Mouse (Mus musculus) CH12.LX (cell line): ENCODE measurements around the gene Ccdc169. TPM values are rescaled to one million over a fixed set of nuclear protein-coding genes. Genes with fewer than 3 reads are reported as not detected.

ENCODE experiments used
- DNase-seq: peaks from one replicate; pipeline ENCODE4 v3.0.0-alpha.2; 2013; ENCODE audit errors: extremely low read depth
- H3K27ac ChIP-seq: 2 replicates; pipeline ENCODE4 v1.5.1; 2012; ENCODE audit warnings: low read depth, mild to moderate bottlenecking, control low read depth, moderate library complexity; ENCODE audit not compliant: insufficient read depth
- H3K27me3 ChIP-seq: replicated peaks from 2 replicates; pipeline ENCODE3; 2012; ENCODE audit warnings: inconsistent platforms
- H3K36me3 ChIP-seq, 2 experiments: replicated peaks in 1 of 2; 2 replicates each; pipeline versions ENCODE3 to v1.6.1; 2012; ENCODE audit warnings: inconsistent platforms in 1 of 2, low read length in 1 of 2, mild to moderate bottlenecking in 1 of 2, mixed read lengths in 1 of 2, moderate library complexity in 1 of 2; ENCODE audit not compliant: control insufficient read depth in 1 of 2, insufficient read depth in 1 of 2
- H3K4me1 ChIP-seq, 2 experiments: 2 replicates each; pipeline ENCODE4 v1.6.1; 2012; ENCODE audit warnings: inconsistent platforms in 1 of 2, moderate library complexity in 1 of 2; ENCODE audit not compliant: insufficient read depth in 2 of 2, control insufficient read depth in 1 of 2
- H3K4me2 ChIP-seq: 2 replicates; pipeline ENCODE4 v1.6.1; 2012; ENCODE audit warnings: low read depth, mild to moderate bottlenecking, control low read depth; ENCODE audit not compliant: poor library complexity, insufficient read depth, severe bottlenecking
- H3K4me3 ChIP-seq, 3 experiments: fragments of 150-350 bp in 1 of 3; sonication (generic) in 1 of 3; replicated peaks in 1 of 3; 2 replicates each; pipeline versions ENCODE3 to v1.5.1; 2011 to 2012; ENCODE audit warnings: low read depth in 2 of 3, low read length in 2 of 3, mild to moderate bottlenecking in 2 of 3, moderate library complexity in 2 of 3, control low read depth in 1 of 3, improper control_type of control experiment in 1 of 3, inconsistent platforms in 1 of 3, mixed read lengths in 1 of 3; ENCODE audit not compliant: poor library complexity in 1 of 3
- H3K79me2 ChIP-seq: replicated peaks from 2 replicates; pipeline ENCODE4 v1.6.1; 2012; ENCODE audit warnings: mild to moderate bottlenecking, moderate library complexity; ENCODE audit not compliant: control insufficient read depth, poor library complexity, insufficient read depth, severe bottlenecking; ENCODE audit errors: extremely low read depth
- H3K9ac ChIP-seq: 2 replicates; pipeline ENCODE4 v1.6.1; 2012; ENCODE audit warnings: low read depth, mild to moderate bottlenecking, control low read depth, moderate library complexity; ENCODE audit not compliant: insufficient read depth
- H3K9me3 ChIP-seq: replicated peaks from 2 replicates; pipeline ENCODE3; 2012; ENCODE audit warnings: low read length, inconsistent platforms, mixed read lengths
- BHLHE40 ChIP-seq: IDR thresholded peaks from 2 replicates; pipeline ENCODE4 v1.6.1; 2011; ENCODE audit warnings: mild to moderate bottlenecking, low read depth, low read length, improper control_type of control experiment
- CHD1 ChIP-seq: IDR thresholded peaks from 2 replicates; pipeline ENCODE4 v1.6.1; 2012; ENCODE audit warnings: low read depth, low read length, improper control_type of control experiment, inconsistent platforms
- ELF1 ChIP-seq: IDR thresholded peaks from 2 replicates; pipeline ENCODE4 v1.6.1; 2014; ENCODE audit warnings: low read depth, mild to moderate bottlenecking, inconsistent platforms, low read length, improper control_type of control experiment
- EP300 ChIP-seq: IDR thresholded peaks from 2 replicates; pipeline ENCODE4 v1.6.1; 2011; ENCODE audit warnings: low read length, improper control_type of control experiment
- ETS1 ChIP-seq: conservative IDR thresholded peaks from 2 replicates; pipeline ENCODE4 v1.6.1; 2012; ENCODE audit warnings: low read depth, mild to moderate bottlenecking, inconsistent platforms, low read length, improper control_type of control experiment, moderate library complexity
- HCFC1 ChIP-seq: IDR thresholded peaks from 2 replicates; pipeline ENCODE4 v1.6.1; 2012; ENCODE audit warnings: low read depth, mild to moderate bottlenecking, inconsistent platforms, low read length, improper control_type of control experiment
- MAZ ChIP-seq: IDR thresholded peaks from 2 replicates; pipeline ENCODE4 v1.6.1; 2012; ENCODE audit warnings: low read depth, mild to moderate bottlenecking, inconsistent platforms, low read length, improper control_type of control experiment, moderate library complexity
- MEF2A ChIP-seq: IDR thresholded peaks from 2 replicates; pipeline ENCODE4 v1.6.1; 2014; ENCODE audit warnings: low read depth, mild to moderate bottlenecking, inconsistent platforms, low read length, improper control_type of control experiment, borderline replicate concordance
- MYC ChIP-seq: IDR thresholded peaks from 2 replicates; pipeline ENCODE4 v1.6.1; 2011; ENCODE audit warnings: low read depth, mild to moderate bottlenecking, improper control_type of control experiment, low read length
- RCOR1 ChIP-seq: conservative IDR thresholded peaks from 2 replicates; pipeline ENCODE4 v1.6.1; 2012; ENCODE audit warnings: low read depth, mild to moderate bottlenecking, inconsistent platforms, low read length, improper control_type of control experiment
- SMC3 ChIP-seq: IDR thresholded peaks from 2 replicates; pipeline ENCODE4 v1.6.1; 2011; ENCODE audit warnings: low read depth, low read length, improper control_type of control experiment
- TBP ChIP-seq: conservative IDR thresholded peaks from 2 replicates; pipeline ENCODE4 v1.6.1; 2011; ENCODE audit warnings: low read depth, low read length, improper control_type of control experiment
- UBTF ChIP-seq: IDR thresholded peaks from 2 replicates; pipeline ENCODE4 v1.6.1; 2012; ENCODE audit warnings: low read depth, mild to moderate bottlenecking, inconsistent platforms, low read length, improper control_type of control experiment, moderate library complexity
- USF1 ChIP-seq: IDR thresholded peaks from 2 replicates; pipeline ENCODE4 v1.6.1; 2014; ENCODE audit warnings: low read depth, mild to moderate bottlenecking, inconsistent platforms, low read length, improper control_type of control experiment
- ZNF384 ChIP-seq: IDR thresholded peaks from 2 replicates; pipeline ENCODE4 v1.6.1; 2012; ENCODE audit warnings: low read depth, low read length, improper control_type of control experiment, inconsistent platforms
- dilution Hi-C: fragments of 300-500 bp; cut with MboI; formaldehyde crosslinking; loops from 2 replicates; pipeline ENCODE4 v1.14.3; 2020; ENCODE audit warnings: low sequenced_read_pairs; ENCODE audit not compliant: extremely low pct_unique_long_range_greater_than_20kb, extremely low pct_ligation_motif_present
- in situ Hi-C: fragments of 300-500 bp; cut with MboI; formaldehyde crosslinking; loops from 3 replicates; pipeline ENCODE4 v1.14.3; 2019; ENCODE audit warnings: low sequenced_read_pairs, low pct_ligation_motif_present, low pct_unique_long_range_greater_than_20kb, mixed read lengths
- polyA plus RNA-seq: library from polyadenylated mRNA; unstranded; fragments of >175 nt; gene quantifications from 2 replicates; pipeline ENCODE4 v1.2.1, GENCODE M21; 2012; ENCODE audit warnings: low read depth; ENCODE audit not compliant: insufficient read length
- total RNA-seq, 2 experiments: library from RNA; depleted of rRNA; stranded (reverse); fragments of 300-350 nt in 1 of 2; fragments of >200 nt in 1 of 2; gene quantifications; 2 replicates each; pipeline ENCODE4 v1.2.3; 2012 to 2014

Ccdc169 gene
- total and polyA plus RNA-seq, 3 experiments, result 0.08 to 0.10 TPM; not detected in 1

DNA sequence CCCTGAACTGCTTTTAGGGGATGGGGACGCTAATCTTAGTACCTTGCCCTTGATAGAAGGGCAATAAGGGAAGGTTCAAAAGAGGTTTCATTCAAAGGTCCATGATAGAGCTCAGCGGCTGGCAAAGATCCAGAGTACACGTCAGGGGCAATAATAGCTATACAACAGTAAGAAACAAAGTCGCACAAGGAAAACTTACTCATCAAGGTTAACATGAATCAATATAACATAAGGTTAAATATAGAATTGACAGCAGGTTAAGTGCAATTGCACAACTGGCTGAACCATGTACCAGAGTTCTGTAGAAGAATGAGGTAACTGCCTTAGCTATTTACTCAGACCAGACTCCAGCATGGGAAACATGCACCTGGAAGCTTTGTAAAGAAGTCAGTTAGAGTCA lies 47.8 kb upstream of the Ccdc169 start:
- no peaks in the 10 kb centered on the region for H3K79me2 ChIP-seq
- H3K4me3 ChIP-seq, result no peak overlapping the region
- DNase-seq, result no peak
- no peak overlapping the region for H3K27ac ChIP-seq
- H3K9me3 ChIP-seq, result no peaks in the 10 kb centered on the region
- no peak for TF ChIP-seq BHLHE40
- TF ChIP-seq UBTF, result no peak
- no peak for TF ChIP-seq MYC
- TF ChIP-seq MEF2A, result no peak
- no peak for TF ChIP-seq ZNF384
- no peak for TF ChIP-seq HCFC1
- no peak for TF ChIP-seq ETS1
- no peak for TF ChIP-seq RCOR1
- TF ChIP-seq ELF1, result no peak
- no peak for TF ChIP-seq EP300
- no peak for TF ChIP-seq MAZ
- no peak for TF ChIP-seq CHD1
- TF ChIP-seq SMC3, result no peak
- no peak for TF ChIP-seq TBP
- dilution Hi-C loops, result no loop called here
- in situ Hi-C loops, result no loop called here
- no peak overlapping the region for H3K9ac ChIP-seq
- H3K27me3 ChIP-seq, result no peaks in the 10 kb centered on the region
- no peaks in the 10 kb centered on the region for H3K4me1 ChIP-seq
- H3K36me3 ChIP-seq, result no peaks in the 10 kb centered on the region
- H3K4me2 ChIP-seq, result no peak overlapping the region

DNA sequence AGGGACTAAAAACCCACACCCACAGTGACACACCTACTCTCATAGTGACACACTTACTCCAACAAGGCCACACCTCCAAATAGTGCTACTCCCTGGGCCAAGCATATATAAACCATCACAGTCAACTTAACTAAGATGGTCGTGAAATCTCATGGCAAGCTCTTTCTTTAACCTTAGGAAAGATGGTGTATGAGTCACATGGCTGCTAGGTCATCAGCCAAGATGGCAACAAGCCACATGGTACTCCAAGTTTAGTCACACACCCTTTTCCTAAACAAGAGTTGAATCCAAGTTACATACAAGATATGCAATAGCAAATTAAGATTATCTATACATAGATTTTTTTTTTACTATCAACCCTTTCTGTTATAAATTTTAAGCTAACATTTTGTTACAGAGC lies 44.0 kb upstream of the Ccdc169 start:
- dilution Hi-C loops, result no loop called here
- no peak overlapping the region for H3K27ac ChIP-seq
- H3K4me2 ChIP-seq, result no peak overlapping the region
- H3K9me3 ChIP-seq, result no peaks in the 10 kb centered on the region
- H3K27me3 ChIP-seq, result no peaks in the 10 kb centered on the region
- no peak overlapping the region for H3K9ac ChIP-seq
- DNase-seq, result no peak
- H3K36me3 ChIP-seq, result no peaks in the 10 kb centered on the region
- TF ChIP-seq USF1 (no peak), MAZ (no peak)
- H3K4me3 ChIP-seq, result no peak overlapping the region
- no peaks in the 10 kb centered on the region for H3K4me1 ChIP-seq
- in situ Hi-C loops, result no loop called here
- H3K79me2 ChIP-seq, result no peaks in the 10 kb centered on the region
